Mouse (Mus musculus): Measurements from ENCODE around the gene Selenoh. TPM values are rescaled to one million over a fixed set of nuclear protein-coding genes. Genes with fewer than 3 reads are reported as not detected.
"Not testable (repeated sequence)": the region's sequence is repeated elsewhere in the genome, so short reads cannot be mapped to it uniquely, and the experiment has no call there.

Selenoh gene
- polyA plus RNA-seq, 1 experiment from 2014 or later, result 419 TPM

DNA sequence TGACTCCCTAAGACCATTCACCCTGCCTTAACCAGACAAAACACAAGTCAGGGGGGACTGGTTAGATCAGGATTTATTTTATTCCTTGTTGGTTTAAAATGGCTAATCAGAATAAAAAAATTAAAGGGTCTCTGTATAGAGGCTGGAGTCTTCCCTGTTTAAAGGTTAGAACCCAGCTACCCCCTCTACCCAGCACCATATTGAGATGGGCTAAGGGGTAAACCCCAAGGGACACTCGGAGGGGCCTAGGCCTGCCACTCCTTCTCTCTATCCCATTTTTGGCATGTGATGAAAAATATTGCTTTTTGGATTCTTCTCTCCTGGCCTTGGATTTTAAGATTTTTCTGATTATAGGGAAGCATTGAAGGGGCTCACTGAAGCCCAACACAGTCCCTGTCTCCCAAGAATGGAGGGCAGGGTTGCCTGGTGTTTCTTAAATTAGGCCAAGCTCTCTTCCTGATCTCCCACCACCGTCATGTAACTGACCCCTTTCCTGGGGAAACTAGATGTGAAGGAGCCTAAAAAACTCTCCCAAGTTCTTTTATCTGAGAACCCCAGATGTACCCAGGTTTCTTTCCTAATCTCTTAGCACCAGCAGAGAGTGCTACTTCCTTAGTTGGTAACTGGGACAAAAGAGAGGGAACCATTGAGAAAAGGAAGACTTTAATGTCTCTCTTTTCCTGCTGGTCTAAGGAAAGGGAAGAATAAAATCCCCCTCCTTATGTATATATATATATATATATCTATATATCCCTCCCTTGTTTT lies 17.7 kb upstream of the Selenoh start:
- H3K4me1 ChIP-seq (ENCODE audit: insufficient read depth), result no peaks in the 10 kb centered on the region
- no peak overlapping the region for H3K9ac ChIP-seq
- no peak overlapping the region for H3K27ac ChIP-seq (ENCODE audit: low read depth)
- H3K27me3 ChIP-seq (ENCODE audit: insufficient read depth, low read length), result no peaks in the 10 kb centered on the region
- H3K9me3 ChIP-seq (ENCODE audit: low read depth, low read length), result no peaks in the 10 kb centered on the region
- no peak for TF ChIP-seq CTCF (IDR thresholded peaks at IDR 0.05; ENCODE audit: low read depth)
- WGBS, result 83% methylated on average over 2 of the region's 2 CpGs
- DNase-seq, result no peak
- no peak overlapping the region for H3K4me3 ChIP-seq (ENCODE audit: low read depth, low read length)
- H3K36me3 ChIP-seq (ENCODE audit: insufficient read depth), result peaks cover 87% of the 10 kb centered on the region
- no peak overlapping the region for H3K4me2 ChIP-seq
- no peak for ATAC-seq (ENCODE audit: insufficient read depth)

DNA sequence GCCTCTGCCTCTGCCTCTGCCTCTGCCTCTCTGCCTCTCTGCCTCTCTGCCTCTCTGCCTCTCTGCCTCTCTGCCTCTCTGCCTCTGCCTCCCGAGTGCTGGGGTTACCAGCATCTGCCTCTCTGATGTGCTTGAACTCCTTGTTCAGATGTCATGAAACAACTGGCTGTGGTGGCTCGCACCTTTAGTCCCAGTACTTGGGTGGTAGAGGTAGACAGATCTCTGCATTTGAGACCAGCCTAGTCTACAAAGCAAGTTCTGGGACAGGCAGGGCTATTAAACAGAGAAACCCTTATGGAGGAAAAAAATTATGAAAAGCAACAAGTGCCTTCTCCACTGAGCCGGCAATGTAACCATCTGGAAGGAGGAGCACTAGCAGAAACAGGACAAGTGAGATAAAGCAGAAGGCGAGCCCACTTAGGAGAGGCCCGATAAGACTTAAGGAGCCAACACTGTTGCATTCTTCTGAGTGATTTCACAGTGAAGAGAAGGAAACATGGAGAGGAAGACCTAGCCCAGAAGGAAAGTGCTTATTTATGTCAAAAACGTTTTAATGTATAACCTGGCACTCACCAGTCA lies 12.1 kb upstream of the Selenoh start:
- 71% methylated on average over 6 of the region's 6 CpGs for WGBS
- no peaks in the 10 kb centered on the region for H3K27me3 ChIP-seq (ENCODE audit: insufficient read depth, low read length)
- no peaks in the 10 kb centered on the region for H3K4me1 ChIP-seq (ENCODE audit: insufficient read depth)
- no peak overlapping the region for H3K9ac ChIP-seq
- no peak overlapping the region for H3K4me3 ChIP-seq (ENCODE audit: low read depth, low read length)
- ATAC-seq (ENCODE audit: insufficient read depth) (no peak), DNase-seq (no peak)
- H3K36me3 ChIP-seq (ENCODE audit: insufficient read depth), result peaks cover 50% of the 10 kb centered on the region
- no peaks in the 10 kb centered on the region for H3K9me3 ChIP-seq (ENCODE audit: low read depth, low read length)
- TF ChIP-seq CTCF (IDR thresholded peaks at IDR 0.05; ENCODE audit: low read depth), result no peak
- no peak overlapping the region for H3K4me2 ChIP-seq
- H3K27ac ChIP-seq (ENCODE audit: low read depth), result no peak overlapping the region

DNA sequence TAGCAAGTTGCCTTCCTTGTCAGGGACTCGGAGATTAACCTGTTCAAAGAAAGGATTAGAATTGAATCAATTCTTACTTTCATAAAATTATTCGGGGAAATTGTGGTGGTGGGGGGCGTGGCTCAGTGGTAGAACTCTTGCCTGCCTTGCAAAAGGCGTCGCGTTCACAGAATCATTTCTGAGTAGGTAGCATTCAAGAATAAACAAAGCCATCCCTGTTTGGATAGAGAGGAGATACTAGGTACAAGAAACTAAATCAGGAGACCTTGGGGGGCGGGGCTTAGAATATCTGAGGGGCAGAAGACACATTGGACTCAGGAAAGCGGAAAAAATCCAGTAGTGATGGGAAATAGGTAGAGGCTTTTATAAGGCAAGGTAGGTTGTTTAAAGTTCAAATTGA lies 8.4 kb upstream of the Selenoh start, which contains the start of gene Tmx2:
TSS of gene Tmx2 (minus strand) at position 125 of the 400 bp plus-strand sequence.
- H3K9me3 ChIP-seq (ENCODE audit: low read depth, low read length), result no peaks in the 10 kb centered on the region
- H3K4me2 ChIP-seq, result peak within 1 kb of the TSS; percentile 67
- H3K27me3 ChIP-seq (ENCODE audit: insufficient read depth, low read length), result no peaks in the 10 kb centered on the region
- ATAC-seq (ENCODE audit: insufficient read depth) (no peak), DNase-seq (no peak)
- H3K36me3 ChIP-seq (ENCODE audit: insufficient read depth), result peaks cover 41% of the 10 kb centered on the region
- peaks cover 6% of the 10 kb centered on the region; the same call in 1 of the 2 replicates for H3K4me1 ChIP-seq (ENCODE audit: insufficient read depth)
- peak within 1 kb of the TSS; percentile 85 for H3K4me3 ChIP-seq (ENCODE audit: low read depth, low read length)
- 12% methylated on average over 8 of the region's 8 CpGs for WGBS
- TF ChIP-seq CTCF (IDR thresholded peaks at IDR 0.05; ENCODE audit: low read depth), result no peak
- H3K9ac ChIP-seq, result peak within 1 kb of the TSS; percentile 79
- H3K27ac ChIP-seq (ENCODE audit: low read depth), result 0 out of 2 replicates have a peak within 1 kb of the TSS, but pooled peaks have one; percentile 76

DNA sequence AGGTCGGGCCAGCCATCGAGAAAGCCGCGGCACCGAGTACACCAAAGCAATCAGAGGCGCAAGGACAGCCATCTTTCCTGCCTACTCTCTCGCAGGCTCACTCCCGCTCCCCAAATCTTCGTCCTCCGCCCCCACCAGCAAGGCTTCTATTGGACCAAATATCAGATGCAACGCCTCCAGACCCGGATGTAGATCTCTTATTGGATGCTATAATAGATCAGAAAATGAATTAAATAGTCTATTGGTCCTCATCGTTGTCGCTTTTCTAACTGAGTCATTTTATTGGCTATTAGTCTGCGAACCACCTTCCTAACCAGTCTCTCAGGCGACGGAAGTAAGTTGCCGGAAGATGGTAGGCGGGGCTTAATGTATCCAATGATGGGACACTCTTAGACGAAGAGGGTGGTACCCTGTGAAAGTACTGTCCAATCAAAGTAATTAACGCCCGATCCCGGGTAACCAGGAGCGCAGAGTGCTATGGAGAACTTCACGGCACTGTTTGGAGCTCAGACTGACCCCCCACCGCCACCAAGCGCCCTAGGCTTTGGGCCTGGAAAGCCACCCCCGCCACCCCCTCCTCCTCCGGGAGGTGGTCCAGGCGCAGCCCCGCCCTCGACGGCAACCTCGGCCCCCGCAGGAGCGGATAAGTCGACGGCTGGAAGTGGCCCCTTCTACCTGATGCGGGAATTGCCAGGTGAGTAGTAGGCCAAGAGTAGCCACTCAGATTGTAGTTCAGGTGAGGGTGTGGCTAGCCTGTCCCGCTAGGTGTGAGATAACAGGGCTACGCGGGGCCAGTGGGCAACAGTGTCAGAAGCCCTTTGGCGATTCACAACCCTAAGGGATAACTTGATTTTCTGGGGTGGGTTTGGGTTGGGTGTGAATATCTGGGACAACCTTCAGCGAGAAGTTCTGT lies 7.7 kb upstream of the Selenoh start, which contains the start of the genes Gm28635 and Med19:
TSS of gene Gm28635 (minus strand) at position 74 of the 913 bp plus-strand sequence.
TSS of gene Med19 (plus strand) at position 435 of the 913 bp plus-strand sequence.
- peak within 1 kb of the TSS; percentile 79 for H3K9ac ChIP-seq
- WGBS, result under 1% methylated on average over 44 of the region's 44 CpGs
- peak within 1 kb of the TSS; percentile 76; the same call in 1 of the 2 replicates for H3K27ac ChIP-seq (ENCODE audit: low read depth)
- no peak for TF ChIP-seq CTCF (IDR thresholded peaks at IDR 0.05; ENCODE audit: low read depth)
- H3K36me3 ChIP-seq (ENCODE audit: insufficient read depth), result peaks cover 48% of the 10 kb centered on the region
- no peaks in the 10 kb centered on the region for H3K27me3 ChIP-seq (ENCODE audit: insufficient read depth, low read length)
- H3K9me3 ChIP-seq (ENCODE audit: low read depth, low read length), result no peaks in the 10 kb centered on the region
- peak within 1 kb of the TSS; percentile 70 for H3K4me2 ChIP-seq
- H3K4me1 ChIP-seq (ENCODE audit: insufficient read depth), result peaks cover 6% of the 10 kb centered on the region; the same call in 1 of the 2 replicates
- H3K4me3 ChIP-seq (ENCODE audit: low read depth, low read length), result peak within 1 kb of the TSS; percentile 85
- DNase-seq, result peak; percentile 100
- ATAC-seq (ENCODE audit: insufficient read depth), result peak; percentile 100

DNA sequence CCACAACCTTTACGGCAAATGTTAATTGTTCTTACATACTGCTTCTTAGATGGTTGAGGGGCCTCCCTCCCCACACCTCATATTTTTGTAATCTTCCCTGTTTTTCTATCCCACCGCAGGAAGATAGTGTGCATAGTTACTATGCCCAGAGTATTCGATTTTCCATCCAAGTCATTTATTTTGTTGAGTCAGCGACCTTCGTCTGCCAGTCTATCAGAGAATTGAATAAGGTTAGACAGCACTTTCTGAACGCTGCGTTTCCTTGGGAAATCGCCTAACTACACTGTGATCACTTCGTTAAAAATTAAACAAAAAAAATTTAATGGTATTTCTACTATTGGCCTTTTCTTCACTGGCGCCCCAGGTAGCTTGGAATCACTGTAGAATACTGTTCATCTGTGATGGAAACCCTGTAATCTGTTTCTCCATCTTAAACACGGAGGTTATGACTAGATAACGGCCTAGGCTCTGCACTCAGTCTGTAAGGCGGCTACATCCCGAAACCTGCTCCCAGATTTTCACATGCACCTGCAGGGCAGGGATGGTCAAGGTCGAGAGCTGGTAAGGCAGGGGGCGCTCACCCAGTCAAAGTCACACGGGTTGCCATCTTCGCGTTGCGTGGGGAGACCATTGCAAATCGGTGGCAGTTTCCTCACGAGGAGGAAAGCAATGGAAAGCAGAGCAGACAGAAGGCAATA lies 6.8 kb upstream of the Selenoh start:
- Histone ChIP-seq H3K4me1 (ENCODE audit: insufficient read depth) (peaks cover 6% of the 10 kb centered on the region; the same call in 1 of the 2 replicates), H3K27ac (ENCODE audit: low read depth) (peak overlapping the region; percentile 24; the same call in 1 of the 2 replicates), H3K4me2 (peak overlapping the region; percentile 70), H3K9me3 (ENCODE audit: low read depth, low read length) (no peaks in the 10 kb centered on the region), H3K4me3 (ENCODE audit: low read depth, low read length) (peak overlapping the region; percentile 85), H3K36me3 (ENCODE audit: insufficient read depth) (peaks cover 52% of the 10 kb centered on the region), H3K27me3 (ENCODE audit: insufficient read depth, low read length) (no peaks in the 10 kb centered on the region), H3K9ac (peak overlapping the region; percentile 54)
- peak; percentile 62 for TF ChIP-seq CTCF (IDR thresholded peaks at IDR 0.05; ENCODE audit: low read depth)
- ATAC-seq (ENCODE audit: insufficient read depth) (peak; percentile 48), DNase-seq (no peak)
- 8% methylated on average over 22 of the region's 22 CpGs for WGBS

DNA sequence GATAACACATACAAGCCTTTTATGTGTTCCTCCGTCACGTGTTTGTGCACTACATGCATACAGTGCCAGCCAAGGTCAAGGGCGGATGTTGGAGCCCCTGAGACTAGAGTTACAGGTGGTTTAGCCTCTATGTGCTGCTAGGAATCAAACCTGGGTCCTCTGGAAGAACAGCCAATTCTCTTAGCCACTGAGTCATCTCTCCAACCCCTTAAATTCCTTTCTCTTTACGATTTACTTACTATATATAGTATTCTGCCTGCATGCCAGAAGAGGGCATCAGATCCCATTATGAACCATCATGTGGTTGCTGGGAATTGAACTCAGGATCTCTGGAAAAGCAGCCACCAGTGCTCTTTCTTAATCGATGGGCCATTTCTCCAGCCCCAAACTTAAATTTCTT lies 965 bp upstream of the Selenoh start:
- Histone ChIP-seq H3K4me2 (peak overlapping the region; percentile 65; the same call in 1 of the 2 replicates), H3K36me3 (ENCODE audit: insufficient read depth) (peaks cover 55% of the 10 kb centered on the region), H3K4me3 (ENCODE audit: low read depth, low read length) (peak overlapping the region; percentile 82; the same call in 1 of the 2 replicates)
- 0 out of 2 replicates have a peak, but pooled peaks have one; percentile 3 for TF ChIP-seq CTCF (IDR thresholded peaks at IDR 0.05; ENCODE audit: low read depth)
- peak; percentile 27 for DNase-seq
- WGBS, result 62% methylated on average over 4 of the region's 5 CpGs
- H3K4me1 ChIP-seq (ENCODE audit: insufficient read depth); H3K9me3 ChIP-seq (ENCODE audit: low read depth, low read length); H3K27me3 ChIP-seq (ENCODE audit: insufficient read depth, low read length); H3K27ac ChIP-seq (ENCODE audit: low read depth); ATAC-seq (ENCODE audit: insufficient read depth); H3K9ac ChIP-seq: not testable (repeated sequence)

Measured in lung, embryonic 14.5 days (tissue).